Mouse (Mus musculus) kidney, embryonic 16.5 days (tissue): Measurements from ENCODE around the gene Spg7. TPM values are rescaled to one million over a fixed set of nuclear protein-coding genes. Genes with fewer than 3 reads are reported as not detected.
"Not testable (repeated sequence)": the region's sequence is repeated elsewhere in the genome, so short reads cannot be mapped to it uniquely, and the experiment has no call there.

Source experiments
- ATAC-seq: fragments of 200-750 bp; cut with Nextera tagmentation; 2 replicates; pipeline ENCODE4 v1.8.0; 2017; ENCODE audit warnings: moderate TSS enrichment; ENCODE audit not compliant: low FRiP score, low TSS enrichment
- H3K27ac ChIP-seq: fragments of 300-500 bp; sonication (generic); 2 replicates; pipeline ENCODE4 v1.5.1; 2014; ENCODE audit warnings: low read length
- H3K27me3 ChIP-seq: fragments of 300-500 bp; sonication (generic); 2 replicates; pipeline ENCODE4 v1.6.1; 2014; ENCODE audit warnings: low read length, control low read depth, mixed read lengths; ENCODE audit not compliant: insufficient read depth
- H3K36me3 ChIP-seq: fragments of 300-500 bp; sonication (generic); 2 replicates; pipeline ENCODE4 v1.6.1; 2014; ENCODE audit warnings: low read length, control low read depth, mixed read lengths; ENCODE audit not compliant: insufficient read depth
- H3K4me1 ChIP-seq: fragments of 300-500 bp; sonication (generic); 2 replicates; pipeline ENCODE4 v1.6.1; 2014; ENCODE audit warnings: low read length, control low read depth, mixed read lengths; ENCODE audit not compliant: insufficient read depth
- H3K4me2 ChIP-seq: fragments of 300-500 bp; sonication (generic); replicated peaks from 2 replicates; pipeline ENCODE4 v1.6.1; 2014; ENCODE audit warnings: low read depth, low read length
- H3K4me3 ChIP-seq: fragments of 300-500 bp; sonication (generic); 2 replicates; pipeline ENCODE4 v1.5.1; 2014; ENCODE audit warnings: mild to moderate bottlenecking, low read length
- H3K9ac ChIP-seq: fragments of 300-500 bp; sonication (generic); replicated peaks from 2 replicates; pipeline ENCODE4 v1.6.1; 2014; ENCODE audit warnings: low read length
- H3K9me3 ChIP-seq: fragments of 300-500 bp; sonication (generic); 2 replicates; pipeline ENCODE4 v1.6.1; 2016; ENCODE audit warnings: low read length, control low read depth
- WGBS: fragments of 180-500 bp; shearing (Covaris S2); extraction: QIAGEN DNeasy Blood & Tissue Kit; methylation state at CpG from one replicate; pipeline ENCODE4 v1.1.7; 2014; 5-methylcytosine and 5-hydroxymethylcytosine counted together
- polyA plus RNA-seq: library from polyadenylated mRNA; unstranded; fragments of >200 nt; fragmentation: Nextera tagmentation; extraction: Ambion mirVana; gene quantifications from 2 replicates; pipeline ENCODE4 v1.2.1, GENCODE M21; 2015

The Spg7 gene
- polyA plus RNA-seq, 1 experiment from 2014 or later = 56.6 TPM

- Histone ChIP-seq H3K27me3 (no peaks in the 10 kb centered on the region), H3K9ac (no peak overlapping the region), H3K36me3 (no peaks in the 10 kb centered on the region), H3K4me1 (peaks cover 9% of the 10 kb centered on the region), H3K4me3 (no peak overlapping the region), H3K4me2 (no peak overlapping the region), H3K27ac (no peak overlapping the region), H3K9me3 (no peaks in the 10 kb centered on the region)
- ATAC-seq = no peak
- WGBS = 69% methylated on average over 3 of the region's 3 CpGs
Measured at GRCm38 (mm10) chr8:123025951-123026351, 36.8 kb upstream of the Spg7 start.

- Histone ChIP-seq H3K4me3 (no peak overlapping the region), H3K4me1 (no peaks in the 10 kb centered on the region), H3K9me3 (no peaks in the 10 kb centered on the region), H3K4me2 (no peak overlapping the region), H3K36me3 (no peaks in the 10 kb centered on the region), H3K27ac (no peak overlapping the region), H3K27me3 (no peaks in the 10 kb centered on the region), H3K9ac (no peak overlapping the region)
- ATAC-seq = no peak
- WGBS = 92% methylated on average over 8 of the region's 8 CpGs
Measured at GRCm38 (mm10) chr8:123027786-123028185, 35.0 kb upstream of the Spg7 start.

- not testable (repeated sequence) for H3K27me3 ChIP-seq, ATAC-seq, H3K4me2 ChIP-seq, H3K9ac ChIP-seq, H3K27ac ChIP-seq, H3K36me3 ChIP-seq, H3K4me3 ChIP-seq, H3K9me3 ChIP-seq, H3K4me1 ChIP-seq
- 80% methylated on average over 5 of the region's 5 CpGs for WGBS
Measured at GRCm38 (mm10) chr8:123030091-123030490, 32.7 kb upstream of the Spg7 start.

- H3K27me3 ChIP-seq = no peaks in the 10 kb centered on the region
- WGBS = 78% methylated on average over 7 of the region's 7 CpGs
- H3K4me3 ChIP-seq = no peak overlapping the region
- H3K4me1 ChIP-seq = peaks cover 21% of the 10 kb centered on the region; the same call in 1 of the 2 replicates
- ATAC-seq = no peak
- no peak overlapping the region for H3K27ac ChIP-seq
- no peaks in the 10 kb centered on the region for H3K36me3 ChIP-seq
- H3K9ac ChIP-seq = no peak overlapping the region
- H3K9me3 ChIP-seq = no peaks in the 10 kb centered on the region
- H3K4me2 ChIP-seq = no peak overlapping the region
Measured at GRCm38 (mm10) chr8:123031321-123031978, 31.3 kb upstream of the Spg7 start.

GRCm38 (mm10) chr8:123032730-123033129 lies 30.0 kb upstream of the Spg7 start:
- Histone ChIP-seq H3K4me2 (no peak overlapping the region), H3K4me1 (peaks cover 30% of the 10 kb centered on the region), H3K36me3 (no peaks in the 10 kb centered on the region), H3K27ac (no peak overlapping the region), H3K9ac (no peak overlapping the region), H3K9me3 (no peaks in the 10 kb centered on the region), H3K4me3 (no peak overlapping the region), H3K27me3 (no peaks in the 10 kb centered on the region)
- ATAC-seq = no peak

GRCm38 (mm10) chr8:123033431-123033830 lies 29.3 kb upstream of the Spg7 start:
- Histone ChIP-seq H3K36me3 (no peaks in the 10 kb centered on the region), H3K27me3 (no peaks in the 10 kb centered on the region), H3K4me2 (no peak overlapping the region), H3K9me3 (no peaks in the 10 kb centered on the region), H3K9ac (no peak overlapping the region), H3K4me3 (no peak overlapping the region), H3K4me1 (peaks cover 30% of the 10 kb centered on the region), H3K27ac (no peak overlapping the region)
- ATAC-seq = no peak

- Histone ChIP-seq H3K4me1 (peaks cover 32% of the 10 kb centered on the region), H3K4me3 (no peak overlapping the region), H3K4me2 (no peak overlapping the region), H3K9ac (no peak overlapping the region), H3K27me3 (no peaks in the 10 kb centered on the region), H3K27ac (peak overlapping the region; percentile 20; the same call in 1 of the 2 replicates), H3K9me3 (no peaks in the 10 kb centered on the region), H3K36me3 (no peaks in the 10 kb centered on the region)
- no peak for ATAC-seq
- 73% methylated on average over 6 of the region's 6 CpGs for WGBS
Measured at GRCm38 (mm10) chr8:123034171-123034570, 28.6 kb upstream of the Spg7 start.

GRCm38 (mm10) chr8:123036956-123037355 lies 25.8 kb upstream of the Spg7 start:
- peaks cover 49% of the 10 kb centered on the region for H3K4me1 ChIP-seq
- 48% methylated on average over 3 of the region's 3 CpGs for WGBS
- ATAC-seq = no peak

GRCm38 (mm10) chr8:123037487-123037886 lies 25.3 kb upstream of the Spg7 start:
- H3K36me3 ChIP-seq = no peaks in the 10 kb centered on the region
- H3K4me3 ChIP-seq = no peak overlapping the region
- H3K4me1 ChIP-seq = peaks cover 49% of the 10 kb centered on the region
- H3K27ac ChIP-seq = no peak overlapping the region
- no peaks in the 10 kb centered on the region for H3K9me3 ChIP-seq
- H3K4me2 ChIP-seq = no peak overlapping the region
- H3K9ac ChIP-seq = no peak overlapping the region
- no peaks in the 10 kb centered on the region for H3K27me3 ChIP-seq
- 76% methylated on average over 11 of the region's 11 CpGs for WGBS
- no peak for ATAC-seq

More at GRCm38 (mm10) chr8:123036956-123037355, 25.8 kb upstream of the Spg7 start:
- Histone ChIP-seq H3K36me3 (no peaks in the 10 kb centered on the region), H3K9ac (no peak overlapping the region), H3K4me2 (no peak overlapping the region), H3K4me3 (no peak overlapping the region), H3K27ac (no peak overlapping the region), H3K9me3 (no peaks in the 10 kb centered on the region), H3K27me3 (no peaks in the 10 kb centered on the region)

GRCm38 (mm10) chr8:123038351-123038750 lies 24.4 kb upstream of the Spg7 start:
- H3K27ac ChIP-seq = no peak overlapping the region
- H3K27me3 ChIP-seq = no peaks in the 10 kb centered on the region
- H3K36me3 ChIP-seq = no peaks in the 10 kb centered on the region
- peaks cover 52% of the 10 kb centered on the region for H3K4me1 ChIP-seq
- H3K9ac ChIP-seq = no peak overlapping the region
- H3K4me2 ChIP-seq = no peak overlapping the region
- ATAC-seq = no peak
- 33% methylated on average over 2 of the region's 2 CpGs for WGBS
- no peak overlapping the region for H3K4me3 ChIP-seq
- no peaks in the 10 kb centered on the region for H3K9me3 ChIP-seq
